Mouse (Mus musculus) neural tube, embryonic 15.5 days (tissue): ENCODE data around the gene Cpvl. TPM values are rescaled to one million over a fixed set of nuclear protein-coding genes. Genes with fewer than 3 reads are reported as not detected.

Source experiments
- ATAC-seq: fragments of 200-750 bp; cut with Nextera tagmentation; 2 replicates; pipeline ENCODE4 v1.8.0; 2017; ENCODE audit warnings: mild to moderate bottlenecking, moderate TSS enrichment, moderate library complexity; ENCODE audit not compliant: low FRiP score
- H3K27ac ChIP-seq: fragments of 300-500 bp; sonication (generic); replicated peaks from 2 replicates; pipeline ENCODE4 v1.5.1; 2015; ENCODE audit warnings: mild to moderate bottlenecking, inconsistent platforms
- H3K27me3 ChIP-seq: fragments of 300-500 bp; sonication (generic); replicated peaks from 2 replicates; pipeline ENCODE4 v1.6.1; 2015; ENCODE audit warnings: inconsistent platforms
- H3K36me3 ChIP-seq: fragments of 300-500 bp; sonication (generic); 2 replicates; pipeline ENCODE4 v1.6.1; 2015; ENCODE audit warnings: inconsistent platforms
- H3K4me1 ChIP-seq: fragments of 300-500 bp; sonication (generic); 2 replicates; pipeline ENCODE4 v1.6.1; 2015; ENCODE audit warnings: inconsistent platforms
- H3K4me2 ChIP-seq: fragments of 300-500 bp; sonication (generic); 2 replicates; pipeline ENCODE4 v1.6.1; 2015; ENCODE audit warnings: inconsistent platforms, mild to moderate bottlenecking, moderate library complexity
- H3K4me3 ChIP-seq: fragments of 300-500 bp; sonication (generic); replicated peaks from 2 replicates; pipeline ENCODE4 v1.5.1; 2015; ENCODE audit warnings: mild to moderate bottlenecking, inconsistent platforms
- H3K9ac ChIP-seq: fragments of 300-500 bp; sonication (generic); replicated peaks from 2 replicates; pipeline ENCODE4 v1.6.1; 2015; ENCODE audit warnings: mild to moderate bottlenecking, inconsistent platforms
- H3K9me3 ChIP-seq: fragments of 300-500 bp; sonication (generic); replicated peaks from 2 replicates; pipeline ENCODE4 v1.6.1; 2016; ENCODE audit warnings: inconsistent platforms
- WGBS: fragments of 180-500 bp; shearing (Covaris S2); methylation state at CpG from one replicate; pipeline ENCODE4 v1.1.7; 2015; ENCODE audit warnings: mixed read lengths; 5-methylcytosine and 5-hydroxymethylcytosine counted together
- polyA plus RNA-seq: library from polyadenylated mRNA; unstranded; fragments of >200 nt; fragmentation: Nextera tagmentation; extraction: Ambion mirVana; gene quantifications from 2 replicates; pipeline ENCODE4 v1.2.1, GENCODE M21; 2015

Gene Cpvl
- polyA plus RNA-seq, 1 experiment from 2014 or later, result 0.10 TPM

- Histone ChIP-seq H3K4me2 (no peak overlapping the region), H3K9ac (no peak overlapping the region), H3K27me3 (no peaks in the 10 kb centered on the region), H3K4me3 (no peak overlapping the region), H3K27ac (no peak overlapping the region), H3K9me3 (no peaks in the 10 kb centered on the region), H3K36me3 (no peaks in the 10 kb centered on the region), H3K4me1 (no peaks in the 10 kb centered on the region)
- ATAC-seq, result no peak
- WGBS, result 58% methylated on average over 8 of the region's 8 CpGs
Measured at GRCm38 (mm10) chr6:53931605-53932004, 46.9 kb downstream of the Cpvl start.

GRCm38 (mm10) chr6:53929858-53930257 lies 48.6 kb downstream of the Cpvl start:
- no peak for ATAC-seq
- H3K27ac ChIP-seq, result no peak overlapping the region
- no peaks in the 10 kb centered on the region for H3K9me3 ChIP-seq
- H3K27me3 ChIP-seq, result no peaks in the 10 kb centered on the region
- 80% methylated on average over 4 of the region's 4 CpGs for WGBS
- H3K36me3 ChIP-seq, result no peaks in the 10 kb centered on the region
- no peak overlapping the region for H3K4me2 ChIP-seq
- no peak overlapping the region for H3K4me3 ChIP-seq
- H3K4me1 ChIP-seq, result no peaks in the 10 kb centered on the region
- H3K9ac ChIP-seq, result no peak overlapping the region

DNA sequence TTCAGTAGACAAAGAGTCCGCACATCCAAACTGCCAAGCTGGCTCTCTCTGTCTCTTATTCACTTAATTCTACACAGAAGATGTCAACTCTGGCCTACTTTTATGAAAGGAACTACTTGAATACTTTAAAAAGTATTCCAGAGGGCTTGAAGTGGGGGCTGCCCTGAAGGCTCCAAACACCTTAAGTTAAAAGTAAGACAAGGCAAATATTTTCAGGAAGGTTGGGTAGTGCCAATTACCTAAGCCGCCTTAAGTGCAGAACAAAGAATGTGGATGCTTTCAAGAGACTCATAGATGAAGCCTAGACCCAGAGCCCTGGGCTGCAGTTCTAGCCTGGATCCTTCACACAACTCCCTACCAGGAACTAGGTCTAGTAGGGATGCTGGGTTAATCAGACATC lies 52.3 kb downstream of the Cpvl start:
- H3K27me3 ChIP-seq, result no peaks in the 10 kb centered on the region
- ATAC-seq, result no peak
- no peak overlapping the region for H3K4me2 ChIP-seq
- H3K27ac ChIP-seq, result no peak overlapping the region
- H3K4me3 ChIP-seq, result no peak overlapping the region
- H3K9me3 ChIP-seq, result no peaks in the 10 kb centered on the region
- H3K9ac ChIP-seq, result no peak overlapping the region
- no peaks in the 10 kb centered on the region for H3K4me1 ChIP-seq
- 92% methylated on average over 2 of the region's 2 CpGs for WGBS
- no peaks in the 10 kb centered on the region for H3K36me3 ChIP-seq

DNA sequence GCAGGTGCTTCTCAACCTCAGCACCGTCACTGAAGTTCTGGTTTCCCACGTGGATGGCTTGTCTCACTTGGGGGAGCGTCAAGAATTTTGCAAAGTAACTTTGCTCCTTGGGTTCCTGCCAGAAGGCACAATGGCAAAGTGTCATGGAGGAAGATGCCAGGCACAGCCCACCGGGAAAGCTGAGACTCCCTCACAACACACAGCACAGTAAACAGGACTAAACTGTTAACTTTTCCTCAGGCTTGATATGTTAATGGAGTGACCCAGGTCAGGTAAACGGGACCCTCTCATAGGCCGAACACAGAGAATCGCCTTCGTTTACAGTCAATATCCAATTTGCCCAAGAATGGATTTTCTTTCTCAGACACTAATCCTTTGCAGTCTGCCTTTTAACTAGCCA lies 53.3 kb downstream of the Cpvl start:
- 62% methylated on average over 8 of the region's 8 CpGs for WGBS
- Histone ChIP-seq H3K36me3 (no peaks in the 10 kb centered on the region), H3K4me3 (no peak overlapping the region), H3K9me3 (no peaks in the 10 kb centered on the region), H3K27ac (no peak overlapping the region), H3K9ac (no peak overlapping the region), H3K27me3 (no peaks in the 10 kb centered on the region), H3K4me2 (no peak overlapping the region), H3K4me1 (no peaks in the 10 kb centered on the region)
- no peak for ATAC-seq

DNA sequence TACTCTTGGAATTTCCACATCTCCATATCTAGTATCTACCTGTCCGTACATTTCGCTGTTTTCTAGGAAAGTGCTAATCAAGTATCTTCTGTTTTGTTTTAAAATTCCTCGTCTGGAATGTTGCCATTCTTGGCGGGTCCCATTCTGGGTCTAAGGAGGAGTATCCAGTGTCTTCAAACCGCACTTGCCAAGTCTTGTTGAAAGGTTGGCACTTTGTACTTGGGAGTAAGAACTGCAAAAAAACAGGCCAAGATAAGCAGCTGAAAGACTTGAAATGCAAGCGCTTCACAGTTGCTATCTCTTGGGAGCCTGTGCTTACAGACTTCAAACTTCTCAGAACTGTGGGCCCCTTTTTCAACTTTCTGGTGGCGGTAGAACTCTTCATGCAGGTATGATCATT lies 58.4 kb downstream of the Cpvl start:
- Histone ChIP-seq H3K9me3 (no peaks in the 10 kb centered on the region), H3K36me3 (no peaks in the 10 kb centered on the region), H3K4me2 (no peak overlapping the region), H3K27me3 (no peaks in the 10 kb centered on the region; the same call in 1 of the 2 replicates), H3K4me3 (no peak overlapping the region), H3K9ac (no peak overlapping the region), H3K4me1 (no peaks in the 10 kb centered on the region), H3K27ac (no peak overlapping the region)
- WGBS, result 96% methylated on average over 7 of the region's 7 CpGs
- ATAC-seq, result no peak

DNA sequence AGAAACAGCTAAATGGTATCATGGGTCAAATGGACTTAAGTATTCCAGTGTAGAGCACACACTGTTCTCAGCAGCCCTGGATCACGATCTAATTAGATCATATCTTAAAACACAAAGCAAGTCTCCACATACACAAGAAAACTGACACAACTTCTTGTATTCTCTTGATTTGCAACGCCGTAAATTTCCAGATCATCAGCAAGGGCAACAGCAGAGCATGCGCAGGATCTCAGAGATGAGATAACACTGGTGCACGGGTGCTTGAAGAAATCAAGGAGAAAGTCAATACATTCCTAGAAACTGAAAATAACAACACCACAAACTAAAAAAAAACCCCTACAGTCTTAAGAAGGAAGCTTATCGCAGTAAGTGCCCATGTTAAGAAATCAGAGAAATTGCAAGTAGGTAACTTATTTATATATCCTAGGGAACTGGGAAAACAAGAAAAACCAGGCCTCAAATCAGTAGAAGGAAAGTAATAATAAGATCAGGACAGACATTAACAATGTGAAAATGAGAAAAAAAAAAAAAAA lies 61.4 kb downstream of the Cpvl start:
- Histone ChIP-seq H3K36me3 (no peaks in the 10 kb centered on the region), H3K9ac (no peak overlapping the region), H3K4me1 (no peaks in the 10 kb centered on the region), H3K27me3 (no peaks in the 10 kb centered on the region; the same call in 1 of the 2 replicates), H3K4me2 (no peak overlapping the region), H3K27ac (no peak overlapping the region), H3K9me3 (no peaks in the 10 kb centered on the region), H3K4me3 (no peak overlapping the region)
- 93% methylated on average over 6 of the region's 6 CpGs for WGBS
- ATAC-seq, result no peak

DNA sequence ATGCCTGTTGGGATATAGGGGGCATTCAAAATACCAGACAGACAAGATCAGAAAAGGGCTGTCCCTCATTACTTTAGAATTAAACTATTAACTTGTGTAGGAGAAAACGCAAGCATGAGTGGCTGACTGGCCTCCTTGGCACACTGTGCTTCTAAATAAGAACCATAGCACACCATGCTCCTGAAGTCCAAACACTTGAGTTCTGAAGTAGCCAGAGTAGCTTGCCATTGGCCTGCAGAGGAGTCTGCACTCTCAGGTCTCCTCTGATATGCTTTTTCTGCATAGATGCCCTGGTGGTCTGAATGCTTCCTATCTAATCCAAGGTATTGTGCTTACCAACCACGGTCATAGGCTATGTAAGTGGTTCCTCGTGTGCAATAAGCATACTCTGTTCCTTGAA lies 63.1 kb downstream of the Cpvl start:
- no peaks in the 10 kb centered on the region for H3K36me3 ChIP-seq
- WGBS, result 92% methylated on average over 3 of the region's 3 CpGs
- H3K4me2 ChIP-seq, result no peak overlapping the region
- no peak for ATAC-seq
- no peak overlapping the region for H3K9ac ChIP-seq
- no peak overlapping the region for H3K27ac ChIP-seq
- no peak overlapping the region for H3K4me3 ChIP-seq
- H3K9me3 ChIP-seq, result no peaks in the 10 kb centered on the region
- no peaks in the 10 kb centered on the region; the same call in 1 of the 2 replicates for H3K27me3 ChIP-seq
- no peaks in the 10 kb centered on the region for H3K4me1 ChIP-seq

- H3K9ac ChIP-seq, result no peak overlapping the region
- H3K27ac ChIP-seq, result no peak overlapping the region
- no peak for ATAC-seq
- H3K4me2 ChIP-seq, result no peak overlapping the region
- 21% methylated on average over 7 of the region's 7 CpGs for WGBS
- H3K9me3 ChIP-seq, result no peaks in the 10 kb centered on the region
- H3K4me3 ChIP-seq, result no peak overlapping the region
- peaks cover 5% of the 10 kb centered on the region; the same call in 1 of the 2 replicates for H3K4me1 ChIP-seq
- no peaks in the 10 kb centered on the region; the same call in 1 of the 2 replicates for H3K27me3 ChIP-seq
- no peaks in the 10 kb centered on the region for H3K36me3 ChIP-seq
Measured at GRCm38 (mm10) chr6:53913151-53913550, 65.3 kb downstream of the Cpvl start.

- Histone ChIP-seq H3K4me2 (no peak overlapping the region), H3K9me3 (no peaks in the 10 kb centered on the region), H3K4me1 (peaks cover 5% of the 10 kb centered on the region; the same call in 1 of the 2 replicates), H3K4me3 (no peak overlapping the region), H3K27me3 (no peaks in the 10 kb centered on the region; the same call in 1 of the 2 replicates), H3K36me3 (no peaks in the 10 kb centered on the region), H3K9ac (no peak overlapping the region), H3K27ac (no peak overlapping the region)
- WGBS, result 78% methylated on average over 6 of the region's 6 CpGs
- ATAC-seq, result no peak
Measured at GRCm38 (mm10) chr6:53912112-53912782, 66.2 kb downstream of the Cpvl start.

- Histone ChIP-seq H3K27me3 (no peaks in the 10 kb centered on the region), H3K4me3 (no peak overlapping the region), H3K4me2 (no peak overlapping the region), H3K9me3 (no peaks in the 10 kb centered on the region), H3K27ac (no peak overlapping the region), H3K36me3 (no peaks in the 10 kb centered on the region), H3K9ac (no peak overlapping the region), H3K4me1 (peaks cover 5% of the 10 kb centered on the region; the same call in 1 of the 2 replicates)
- 31% methylated on average over 3 of the region's 3 CpGs for WGBS
- no peak for ATAC-seq
Measured at GRCm38 (mm10) chr6:53909986-53910385, 68.5 kb downstream of the Cpvl start.

GRCm38 (mm10) chr6:53909446-53909845 lies 69.0 kb downstream of the Cpvl start:
- H3K9me3 ChIP-seq, result no peaks in the 10 kb centered on the region
- 16% methylated on average over 3 of the region's 5 CpGs for WGBS
- no peaks in the 10 kb centered on the region for H3K36me3 ChIP-seq
- H3K27ac ChIP-seq, result no peak overlapping the region
- ATAC-seq, result no peak
- peaks cover 5% of the 10 kb centered on the region; the same call in 1 of the 2 replicates for H3K4me1 ChIP-seq
- no peaks in the 10 kb centered on the region for H3K27me3 ChIP-seq
- H3K9ac ChIP-seq, result no peak overlapping the region
- no peak overlapping the region for H3K4me2 ChIP-seq
- no peak overlapping the region for H3K4me3 ChIP-seq

- 71% methylated on average over 4 of the region's 4 CpGs for WGBS
Measured at GRCm38 (mm10) chr6:53906871-53907270, 71.6 kb downstream of the Cpvl start.

More at GRCm38 (mm10) chr6:53906871-53907270, 71.6 kb downstream of the Cpvl start:
- H3K9ac ChIP-seq, result no peak overlapping the region
- no peak overlapping the region for H3K27ac ChIP-seq
- ATAC-seq, result no peak
- no peak overlapping the region for H3K4me3 ChIP-seq
- H3K4me2 ChIP-seq, result no peak overlapping the region
- no peaks in the 10 kb centered on the region for H3K9me3 ChIP-seq
- no peaks in the 10 kb centered on the region for H3K27me3 ChIP-seq
- peaks cover 5% of the 10 kb centered on the region; the same call in 1 of the 2 replicates for H3K4me1 ChIP-seq
- H3K36me3 ChIP-seq, result no peaks in the 10 kb centered on the region
